In the genomic region with DNA sequence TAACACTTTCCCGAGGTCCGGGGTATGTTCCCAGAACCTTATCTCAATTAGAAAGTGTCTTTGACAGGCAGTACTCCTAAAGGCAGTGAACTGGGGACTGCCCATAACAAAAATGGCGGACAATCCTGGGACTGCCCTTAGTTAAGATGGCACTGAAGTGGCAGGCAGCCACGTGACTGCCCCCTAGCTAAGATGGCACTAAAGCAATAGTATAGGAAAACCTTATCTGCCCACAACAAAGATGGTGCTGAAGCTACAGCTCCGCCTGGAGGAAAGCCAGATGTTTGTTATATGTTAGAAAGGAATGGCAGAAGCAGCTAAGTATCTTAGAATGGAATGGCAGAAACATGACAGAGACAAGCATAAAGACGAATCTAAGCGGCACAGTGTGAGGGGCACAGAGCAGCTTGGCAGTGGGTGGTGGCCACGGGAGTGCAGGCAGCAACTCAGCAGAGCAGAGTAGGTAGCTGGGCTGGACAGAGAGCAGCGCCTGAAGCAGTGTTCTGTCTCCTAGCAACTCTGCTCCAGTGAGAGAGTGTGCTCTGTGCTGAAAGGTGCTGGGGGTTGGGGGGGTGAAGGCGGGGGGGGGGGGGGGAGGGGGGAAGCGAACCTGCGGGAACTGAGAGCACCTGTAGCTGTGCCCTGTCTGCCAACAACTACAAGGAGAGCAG, we compare ENCODE assay signal across 8 mouse cellular contexts. TPM values are rescaled to one million over a fixed set of nuclear protein-coding genes. Genes with fewer than 3 reads are reported as not detected.
DNase-seq lines count a peak whose midpoint lies in the region; ATAC-seq lines count a peak whose summit lies in the region.

No protein-coding gene starts in this region.

- no peaks in the 10 kb centered on the region for H3K36me3 ChIP-seq in forebrain, embryonic 13.5 days (ENCODE audit: poor library complexity, severe bottlenecking)

- H3K27me3 ChIP-seq in forebrain, embryonic 13.5 days: no peaks in the 10 kb centered on the region

- no peaks in the 10 kb centered on the region for H3K9me3 ChIP-seq in forebrain, embryonic 13.5 days (replicated peaks)

- no peak overlapping the region for H3K9ac ChIP-seq in forebrain, embryonic 13.5 days

- DNase-seq in layer of hippocampus, adult 11-12 months (ENCODE audit: low spot score): peak; percentile 26
- no peak for DNase-seq in layer of hippocampus, adult 9-10 months (ENCODE audit: low spot score)
- peak; percentile 88 for DNase-seq in ZHBTc4 (ENCODE audit: low read depth, low spot score)
- DNase-seq in left cerebral cortex, adult 18-20 months (ENCODE audit: low spot score in 2 of 2): peak; percentile 17 to 24
- peak; percentile 65 for DNase-seq in retina, postnatal 1 day
- DNase-seq in adrenal gland, postnatal 10 days: no peak
- no peak for DNase-seq in ovary, postnatal 14 days (ENCODE audit: low spot score)

- no peak overlapping the region for H3K27ac ChIP-seq in forebrain, embryonic 13.5 days

- H3K4me2 ChIP-seq in forebrain, embryonic 13.5 days: peak overlapping the region; percentile 38

- H3K4me1 ChIP-seq in forebrain, embryonic 13.5 days: no peaks in the 10 kb centered on the region

- peak; percentile 88 for ATAC-seq in forebrain, embryonic 13.5 days

- 47% methylated on average over 10 of the region's 12 CpGs for WGBS in forebrain, embryonic 13.5 days

- H3K4me3 ChIP-seq in forebrain, embryonic 13.5 days: peak overlapping the region; percentile 15; the same call in 1 of the 2 replicates

RNA-seq across cellular contexts. Expression of gene 2610301B20Rik, which starts 14.3 kb away (rescaled TPM):
- 40.4 and 47.1 TPM in 2 replicates for polyA plus RNA-seq in forebrain, embryonic 13.5 days (2015; fragmentation: Nextera tagmentation; extraction: Ambion mirVana)
- total RNA-seq in left cerebral cortex, adult 18-20 months (2021): 10 to 100 TPM; 34.2 to 35.6 TPM
- 10 to 100 TPM; 15.2 to 16.6 TPM for total RNA-seq in adrenal gland, postnatal 10 days (2021)

Comparison
In these comparisons a context has a peak if more than half of its experiments do, and no peak if none do; other contexts are left out.
1. DNase-seq: peak in layer of hippocampus, adult 11-12 months (single experiment), ZHBTc4 (single experiment), left cerebral cortex, adult 18-20 months (2 of 2) and retina, postnatal 1 day (single experiment); none in layer of hippocampus, adult 9-10 months (single experiment), adrenal gland, postnatal 10 days (single experiment) and ovary, postnatal 14 days (single experiment).